Mouse (Mus musculus): ENCODE data around the gene Vcl.

GRCm38 (mm10) chr14:20991492-20991891 is 62.3 kb downstream of the Vcl start:
- no peak for TF ChIP-seq CTCF (IDR thresholded peaks at IDR 0.05; ENCODE audit: control insufficient read depth, insufficient read depth, insufficient read length)
- TF ChIP-seq MAX (IDR thresholded peaks at IDR 0.05), result no peak
- TF ChIP-seq CEBPB (IDR thresholded peaks at IDR 0.05; ENCODE audit: low read depth), result no peak
- TF ChIP-seq MYOD1 (IDR thresholded peaks at IDR 0.05; ENCODE audit: control insufficient read depth, insufficient read length, low read depth), result no peak
- TF ChIP-seq USF1 (IDR thresholded peaks at IDR 0.05; ENCODE audit: low read depth), result no peak
- TF ChIP-seq MYOG (IDR thresholded peaks at IDR 0.05; ENCODE audit: control insufficient read depth, extremely low read depth, insufficient read length), result no peak
